Mouse (Mus musculus) heart, embryonic 14.5 days (tissue): ENCODE data around the gene Gm128. TPM values are rescaled to one million over a fixed set of nuclear protein-coding genes. Genes with fewer than 3 reads are reported as not detected.

ENCODE experiments used
- ATAC-seq: fragments of 200-750 bp; cut with Nextera tagmentation; 2 replicates; pipeline ENCODE4 v1.8.0; 2017; ENCODE audit warnings: low read depth, moderate TSS enrichment; ENCODE audit not compliant: insufficient number of reproducible peaks, insufficient read depth, low FRiP score
- H3K27ac ChIP-seq, 2 experiments: fragments of 200-500 bp in 1 of 2; fragments of 300-500 bp in 1 of 2; sonication (generic) in 1 of 2; replicated peaks in 1 of 2; 2 replicates each; pipeline ENCODE4 v1.5.1; 2012 to 2014; ENCODE audit warnings: low read depth in 2 of 2, low read length in 2 of 2, control low read depth in 1 of 2, mild to moderate bottlenecking in 1 of 2, mixed read lengths in 1 of 2; ENCODE audit not compliant: control insufficient read depth in 1 of 2, insufficient read depth in 1 of 2
- H3K27me3 ChIP-seq: fragments of 300-500 bp; sonication (generic); 2 replicates; pipeline ENCODE4 v1.6.1; 2014; ENCODE audit warnings: mild to moderate bottlenecking, low read length, control low read depth; ENCODE audit not compliant: control insufficient read depth, insufficient read depth
- H3K36me3 ChIP-seq: fragments of 300-500 bp; sonication (generic); 2 replicates; pipeline ENCODE4 v1.6.1; 2014; ENCODE audit warnings: mild to moderate bottlenecking, control low read depth, low read length, mixed read lengths; ENCODE audit not compliant: control insufficient read depth, insufficient read depth
- H3K4me1 ChIP-seq, 2 experiments: fragments of 200-500 bp in 1 of 2; fragments of 300-500 bp in 1 of 2; sonication (generic) in 1 of 2; 2 replicates each; pipeline ENCODE4 v1.6.1; 2012 to 2014; ENCODE audit warnings: low read length in 2 of 2, control low read depth in 1 of 2, mixed read lengths in 1 of 2; ENCODE audit not compliant: control insufficient read depth in 2 of 2, insufficient read depth in 2 of 2
- H3K4me2 ChIP-seq: fragments of 300-500 bp; sonication (generic); 2 replicates; pipeline ENCODE4 v1.6.1; 2014; ENCODE audit warnings: mild to moderate bottlenecking, low read length
- H3K4me3 ChIP-seq, 2 experiments: fragments of 200-500 bp in 1 of 2; fragments of 300-500 bp in 1 of 2; sonication (generic) in 1 of 2; 2 replicates each; pipeline ENCODE4 v1.5.1; 2012 to 2014; ENCODE audit warnings: low read length in 2 of 2, mild to moderate bottlenecking in 2 of 2, control low read depth in 1 of 2, low read depth in 1 of 2, moderate library complexity in 1 of 2; ENCODE audit not compliant: control insufficient read depth in 1 of 2, insufficient read depth in 1 of 2
- H3K9ac ChIP-seq: fragments of 300-500 bp; sonication (generic); 2 replicates; pipeline ENCODE4 v1.6.1; 2014; ENCODE audit warnings: mild to moderate bottlenecking, low read length
- H3K9me3 ChIP-seq: fragments of 300-500 bp; sonication (generic); 2 replicates; pipeline ENCODE4 v1.6.1; 2016; ENCODE audit warnings: low read length, control low read depth; ENCODE audit not compliant: control insufficient read depth
- WGBS: fragments of 180-500 bp; shearing (Covaris S2); extraction: QIAGEN DNeasy Blood & Tissue Kit; methylation state at CpG from one replicate; pipeline ENCODE4 v1.1.7; 2014; 5-methylcytosine and 5-hydroxymethylcytosine counted together
- polyA plus RNA-seq: library from polyadenylated mRNA; unstranded; fragments of >200 nt; fragmentation: Nextera tagmentation; extraction: Ambion mirVana; gene quantifications from 2 replicates; pipeline ENCODE4 v1.2.1, GENCODE M21; 2014

Gm128 gene
- polyA plus RNA-seq, 1 experiment from 2014 or later, result 0.46 TPM

DNA sequence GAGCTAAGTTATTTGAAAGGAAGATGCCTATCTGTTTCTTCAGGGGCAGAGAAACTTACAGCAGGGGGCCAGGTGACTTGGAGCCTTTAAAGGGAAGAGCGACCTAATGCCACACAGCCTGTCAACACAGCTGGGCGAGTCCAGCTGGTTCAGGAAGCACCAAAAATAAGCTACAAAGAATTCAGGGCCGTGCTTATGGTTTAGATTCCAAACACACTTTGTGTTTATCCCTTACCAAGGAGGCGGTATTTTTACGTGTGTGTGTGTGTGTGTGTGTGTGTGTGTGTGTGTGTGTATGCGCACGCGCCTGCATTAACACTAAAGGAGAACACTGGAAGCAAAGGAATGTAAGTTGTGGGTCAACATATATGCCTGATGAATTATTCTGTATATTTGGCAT, 39.3 kb upstream of the Gm128 start:
- Histone ChIP-seq H3K9ac (peak overlapping the region; percentile 94), H3K27ac (peak overlapping the region; percentile 91 to 96), H3K36me3 (no peaks in the 10 kb centered on the region; the same call in 1 of the 2 replicates), H3K4me3 (peak overlapping the region; percentile 83 to 96), H3K4me2 (peak overlapping the region; percentile 89), H3K4me1 (peaks cover 8 to 30% of the 10 kb centered on the region in 2 experiments), H3K9me3 (no peaks in the 10 kb centered on the region), H3K27me3 (no peaks in the 10 kb centered on the region)
- ATAC-seq, result no peak
- 16% methylated on average over 8 of the region's 8 CpGs for WGBS

DNA sequence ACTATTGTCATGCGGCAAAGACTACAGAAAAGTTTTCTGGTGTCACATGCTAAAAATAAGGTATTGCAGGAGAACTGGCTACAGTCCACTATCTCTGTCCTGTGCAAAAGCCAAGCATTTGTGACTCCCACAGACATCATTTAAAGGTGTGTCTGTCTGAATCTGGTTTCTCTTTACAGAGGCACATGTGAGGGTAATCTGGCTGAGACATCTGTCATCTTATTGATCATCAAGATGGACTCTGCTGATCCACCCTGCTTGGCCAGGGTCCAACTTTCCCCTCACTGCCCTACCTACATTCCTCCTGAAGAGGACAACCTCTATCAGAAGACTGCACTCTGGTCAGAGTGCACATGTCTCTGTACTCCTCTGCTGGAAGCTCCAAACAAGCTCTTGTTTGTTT, 35.8 kb upstream of the Gm128 start:
- no peak overlapping the region for H3K4me3 ChIP-seq
- H3K4me2 ChIP-seq, result 0 out of 2 replicates have a peak overlapping the region, but pooled peaks have one; percentile 8
- 27% methylated on average over 1 of the region's 1 CpGs for WGBS
- H3K9ac ChIP-seq, result peak overlapping the region; percentile 12; the same call in 1 of the 2 replicates
- H3K27ac ChIP-seq, result peak overlapping the region; percentile 29 to 68; a peak in 3 of 4 replicates
- H3K9me3 ChIP-seq, result no peaks in the 10 kb centered on the region
- no peaks in the 10 kb centered on the region for H3K36me3 ChIP-seq
- ATAC-seq, result no peak
- H3K4me1 ChIP-seq, result peaks cover 5 to 35% of the 10 kb centered on the region in 2 experiments
- no peaks in the 10 kb centered on the region for H3K27me3 ChIP-seq

DNA sequence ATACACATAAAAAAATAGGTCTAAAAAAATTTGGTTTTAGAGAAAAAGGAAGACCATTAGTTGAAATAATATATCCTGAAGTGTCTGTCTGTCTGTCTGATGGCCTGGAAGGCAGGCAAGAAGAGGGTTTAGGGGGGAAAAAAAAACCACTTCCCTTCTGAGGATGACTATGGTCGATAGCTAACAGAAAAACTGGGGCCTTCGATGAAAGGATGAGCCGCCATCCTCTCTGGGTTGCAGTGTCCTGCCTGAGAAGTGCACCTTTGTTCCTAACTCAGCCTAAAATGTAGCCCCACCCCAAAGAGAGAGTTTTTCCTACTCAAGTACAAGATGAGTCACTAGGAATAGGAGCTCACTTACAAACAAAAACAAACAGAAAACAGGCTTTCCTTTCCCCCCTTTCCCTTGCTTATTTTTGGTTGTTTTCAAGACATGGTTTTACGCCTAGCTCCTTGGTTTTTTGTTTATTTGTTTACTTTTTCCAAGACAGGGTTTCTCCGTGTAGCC, 35.1 kb upstream of the Gm128 start:
- no peak overlapping the region for H3K4me2 ChIP-seq
- peak overlapping the region; percentile 19 to 68; a peak in 2 of 4 replicates for H3K27ac ChIP-seq
- H3K4me1 ChIP-seq, result peaks cover 5 to 35% of the 10 kb centered on the region in 2 experiments
- WGBS, result 78% methylated on average over 5 of the region's 5 CpGs
- H3K9ac ChIP-seq, result no peak overlapping the region
- H3K9me3 ChIP-seq, result no peaks in the 10 kb centered on the region
- H3K4me3 ChIP-seq, result no peak overlapping the region
- H3K27me3 ChIP-seq, result no peaks in the 10 kb centered on the region
- H3K36me3 ChIP-seq, result no peaks in the 10 kb centered on the region
- ATAC-seq, result no peak

DNA sequence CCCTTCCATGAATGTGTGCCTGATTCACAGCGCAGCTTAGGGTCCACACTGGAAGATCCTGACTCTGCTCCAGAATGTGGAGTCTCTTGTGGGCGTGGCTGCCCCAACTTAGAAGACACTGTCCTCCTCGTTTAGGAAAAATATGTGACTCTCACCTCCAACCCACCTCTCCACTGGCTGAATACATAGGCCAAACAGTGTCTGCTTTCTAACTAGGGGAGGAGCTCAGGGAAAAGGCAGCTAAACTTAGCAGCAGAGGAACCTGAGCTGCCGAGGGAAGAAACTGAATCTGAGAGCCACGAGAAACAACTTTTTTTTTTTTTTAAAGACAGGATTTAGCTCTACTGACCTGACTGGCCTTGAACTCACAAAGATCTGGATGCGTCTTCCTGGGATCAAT, 33.8 kb upstream of the Gm128 start:
- Histone ChIP-seq H3K4me1 (peaks cover 5 to 34% of the 10 kb centered on the region in 2 experiments), H3K4me2 (no peak overlapping the region), H3K27me3 (no peaks in the 10 kb centered on the region), H3K27ac (peak overlapping the region; percentile 48 to 54; a peak in 3 of 4 replicates), H3K9ac (no peak overlapping the region), H3K36me3 (no peaks in the 10 kb centered on the region), H3K4me3 (no peak overlapping the region), H3K9me3 (no peaks in the 10 kb centered on the region)
- no peak for ATAC-seq
- WGBS, result 60% methylated on average over 6 of the region's 6 CpGs

DNA sequence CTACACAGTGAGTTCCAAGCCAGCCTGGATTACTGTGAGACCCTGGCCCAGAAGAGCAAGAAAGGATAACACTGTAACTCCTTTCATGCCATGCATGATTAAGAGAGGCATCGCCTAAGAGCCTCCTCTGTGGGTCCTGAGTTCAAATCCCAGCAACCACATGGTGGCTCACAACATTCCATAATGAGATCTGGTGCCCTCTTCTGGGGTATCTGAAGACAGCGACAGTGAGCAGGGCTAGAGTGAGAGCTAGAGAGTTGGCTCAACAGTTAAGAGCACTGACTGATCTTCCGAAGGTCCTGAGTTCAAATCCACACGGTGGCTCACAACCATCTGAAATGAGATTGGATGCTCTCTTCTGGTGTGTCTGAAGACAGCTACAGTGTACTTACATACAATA, 33.1 kb upstream of the Gm128 start:
- no peak overlapping the region for H3K4me2 ChIP-seq
- H3K9ac ChIP-seq, result no peak overlapping the region
- no peak overlapping the region for H3K4me3 ChIP-seq
- no peak overlapping the region for H3K27ac ChIP-seq
- H3K4me1 ChIP-seq, result peaks cover 5 to 34% of the 10 kb centered on the region in 2 experiments
- no peaks in the 10 kb centered on the region for H3K27me3 ChIP-seq
- H3K9me3 ChIP-seq, result no peaks in the 10 kb centered on the region
- WGBS, result 95% methylated on average over 4 of the region's 4 CpGs
- no peak for ATAC-seq
- H3K36me3 ChIP-seq, result 0 out of 2 replicates have a peak, but pooled peaks cover 4% of the 10 kb centered on the region

DNA sequence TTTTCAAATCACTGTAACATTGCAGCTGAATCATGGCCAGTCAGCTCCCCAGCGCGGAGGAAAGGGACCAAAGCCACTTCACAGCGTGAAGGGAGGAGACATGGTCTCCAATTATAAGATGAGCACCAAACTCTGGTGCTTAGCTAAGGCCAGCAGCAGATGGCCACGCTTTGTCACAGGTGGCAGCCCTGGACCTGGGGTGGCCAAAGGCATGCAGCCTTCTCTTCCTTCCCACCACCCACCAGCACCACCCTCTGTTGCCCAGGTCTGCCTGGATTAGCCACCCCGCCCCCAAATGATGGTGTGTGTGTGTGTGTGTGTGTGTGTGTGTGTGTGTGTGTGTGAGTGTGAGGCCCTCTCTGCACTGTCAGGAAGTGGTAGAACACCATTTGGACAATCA, 32.1 kb upstream of the Gm128 start:
- Histone ChIP-seq H3K4me1 (peaks cover 5 to 34% of the 10 kb centered on the region in 2 experiments), H3K27ac (no peak overlapping the region), H3K4me3 (no peak overlapping the region), H3K36me3 (peaks cover 14% of the 10 kb centered on the region), H3K4me2 (no peak overlapping the region), H3K9me3 (no peaks in the 10 kb centered on the region), H3K9ac (no peak overlapping the region), H3K27me3 (no peaks in the 10 kb centered on the region)
- WGBS, result 89% methylated on average over 5 of the region's 5 CpGs
- ATAC-seq, result 0 out of 2 replicates have a peak, but pooled peaks have one; percentile 20

DNA sequence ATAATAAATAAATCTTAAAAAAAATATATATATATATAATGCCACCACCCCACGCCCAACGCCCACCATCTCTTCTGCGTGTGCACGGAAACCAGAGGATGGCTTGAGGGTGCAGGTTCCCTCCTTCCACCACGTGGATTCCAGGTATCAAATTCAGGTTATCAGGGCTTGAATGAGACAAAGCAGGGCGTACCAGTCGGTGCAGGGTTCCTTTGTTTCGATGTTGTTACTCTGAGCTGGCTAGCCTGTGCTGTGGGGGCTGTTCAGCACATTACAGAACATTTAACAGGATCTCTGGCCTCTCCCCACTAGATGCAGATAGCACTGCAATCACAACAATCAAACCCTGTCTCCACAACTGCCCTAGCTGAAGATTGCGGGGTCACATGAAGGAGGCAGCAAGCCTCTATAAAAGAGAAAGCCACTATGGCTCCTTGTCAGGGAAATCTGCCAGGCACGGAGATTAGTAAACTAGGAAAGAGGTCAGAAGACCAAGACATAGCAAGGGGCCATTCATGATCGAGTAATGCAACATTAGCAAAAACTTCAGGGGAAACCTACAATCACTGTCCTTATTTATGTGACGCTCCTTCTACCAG, 29.5 kb upstream of the Gm128 start:
- Histone ChIP-seq H3K4me1 (peaks cover 0 to 20% of the 10 kb centered on the region in 2 experiments; a peak in 2 of 4 replicates), H3K9me3 (no peaks in the 10 kb centered on the region), H3K4me2 (no peak overlapping the region), H3K36me3 (peaks cover 38% of the 10 kb centered on the region), H3K9ac (no peak overlapping the region), H3K4me3 (no peak overlapping the region), H3K27me3 (no peaks in the 10 kb centered on the region), H3K27ac (no peak overlapping the region)
- 76% methylated on average over 12 of the region's 12 CpGs for WGBS
- no peak for ATAC-seq
